Mouse (Mus musculus): ENCODE data around the gene Fras1. TPM values are rescaled to one million over a fixed set of nuclear protein-coding genes. Genes with fewer than 3 reads are reported as not detected.

Gene Fras1
- total and polyA plus RNA-seq, 3 experiments = 0.02 to 0.23 (median 0.11) TPM

GRCm38 (mm10) chr5:96375391-96375831, 1.7 kb downstream of the Fras1 start:
- H3K4me3 ChIP-seq (ENCODE audit: low read depth, low read length) = no peak overlapping the region
- DNase-seq (ENCODE audit: low spot score) (no peak), ATAC-seq (ENCODE audit: extremely low read depth, insufficient number of reproducible peaks, low FRiP score, poor library complexity, severe bottlenecking) (no peak)
- H3K27me3 ChIP-seq (ENCODE audit: insufficient read depth, low read length) = no peaks in the 10 kb centered on the region
- no peaks in the 10 kb centered on the region for H3K36me3 ChIP-seq (replicated peaks)
- no peaks in the 10 kb centered on the region for H3K4me1 ChIP-seq (ENCODE audit: insufficient read depth, low read depth, low read length)
- TF ChIP-seq GATA1 (IDR thresholded peaks at IDR 0.05; ENCODE audit: borderline replicate concordance, low read length) = no peak
- TF ChIP-seq CTCF (IDR thresholded peaks at IDR 0.05; ENCODE audit: low read depth, low read length) = no peak
- peaks cover 2% of the 10 kb centered on the region; the same call in 1 of the 2 replicates for H3K9me3 ChIP-seq (replicated peaks)

- no peak for ATAC-seq (ENCODE audit: extremely low read depth, insufficient number of reproducible peaks, low FRiP score, poor library complexity, severe bottlenecking)
- Histone ChIP-seq H3K4me1 (ENCODE audit: insufficient read depth, low read depth, low read length) (no peaks in the 10 kb centered on the region), H3K27me3 (ENCODE audit: insufficient read depth, low read length) (no peaks in the 10 kb centered on the region), H3K36me3 (replicated peaks) (no peaks in the 10 kb centered on the region), H3K9me3 (replicated peaks) (peaks cover 2% of the 10 kb centered on the region; the same call in 1 of the 2 replicates), H3K4me3 (ENCODE audit: low read depth, low read length) (no peak overlapping the region)
- no peak for DNase-seq (ENCODE audit: low spot score)
- TF ChIP-seq CTCF (IDR thresholded peaks at IDR 0.05; ENCODE audit: low read depth, low read length) = no peak
- no peak for TF ChIP-seq GATA2 (IDR thresholded peaks at IDR 0.05; ENCODE audit: borderline replicate concordance, low read depth, low read length)
- no peak for TF ChIP-seq POLR2AphosphoS5 (IDR thresholded peaks at IDR 0.05; ENCODE audit: insufficient replicate concordance, low read depth, low read length)
- TF ChIP-seq TAL1 (conservative IDR thresholded peaks at IDR 0.05; ENCODE audit: low read depth, low read length) = no peak
- no peak for TF ChIP-seq GATA1 (IDR thresholded peaks at IDR 0.05; ENCODE audit: borderline replicate concordance, low read length)
These were observed 2.5 kb downstream of the Fras1 start for GRCm38 (mm10) chr5:96376216-96376615.

- Histone ChIP-seq H3K4me1 (ENCODE audit: insufficient read depth, low read depth, low read length) (no peaks in the 10 kb centered on the region), H3K4me3 (ENCODE audit: low read depth, low read length) (no peak overlapping the region), H3K9me3 (replicated peaks) (peaks cover 7% of the 10 kb centered on the region; the same call in 1 of the 2 replicates), H3K36me3 (replicated peaks) (no peaks in the 10 kb centered on the region), H3K27me3 (ENCODE audit: insufficient read depth, low read length) (no peaks in the 10 kb centered on the region)
- DNase-seq (ENCODE audit: low spot score) (no peak), ATAC-seq (ENCODE audit: extremely low read depth, insufficient number of reproducible peaks, low FRiP score, poor library complexity, severe bottlenecking) (no peak)
- TF ChIP-seq GATA1 (IDR thresholded peaks at IDR 0.05; ENCODE audit: borderline replicate concordance, low read length) (no peak), GATA2 (IDR thresholded peaks at IDR 0.05; ENCODE audit: borderline replicate concordance, low read depth, low read length) (no peak), TAL1 (conservative IDR thresholded peaks at IDR 0.05; ENCODE audit: low read depth, low read length) (no peak), CTCF (IDR thresholded peaks at IDR 0.05; ENCODE audit: low read depth, low read length) (no peak), POLR2AphosphoS5 (IDR thresholded peaks at IDR 0.05; ENCODE audit: insufficient replicate concordance, low read depth, low read length) (no peak)
These were observed 12.6 kb downstream of the Fras1 start for GRCm38 (mm10) chr5:96386138-96386933.

- TF ChIP-seq GATA2 (IDR thresholded peaks at IDR 0.05; ENCODE audit: borderline replicate concordance, low read depth, low read length) = no peak
- no peak for TF ChIP-seq TAL1 (conservative IDR thresholded peaks at IDR 0.05; ENCODE audit: low read depth, low read length)
- TF ChIP-seq POLR2AphosphoS5 (IDR thresholded peaks at IDR 0.05; ENCODE audit: insufficient replicate concordance, low read depth, low read length) = no peak
- no peak for TF ChIP-seq CTCF (IDR thresholded peaks at IDR 0.05; ENCODE audit: low read depth, low read length)
- TF ChIP-seq GATA1 (IDR thresholded peaks at IDR 0.05; ENCODE audit: borderline replicate concordance, low read length) = no peak
- Histone ChIP-seq H3K4me1 (ENCODE audit: insufficient read depth, low read depth, low read length) (no peaks in the 10 kb centered on the region), H3K9me3 (replicated peaks) (peaks cover 7% of the 10 kb centered on the region; the same call in 1 of the 2 replicates), H3K36me3 (replicated peaks) (no peaks in the 10 kb centered on the region), H3K27me3 (ENCODE audit: insufficient read depth, low read length) (no peaks in the 10 kb centered on the region), H3K4me3 (ENCODE audit: low read depth, low read length) (no peak overlapping the region)
- ATAC-seq (ENCODE audit: extremely low read depth, insufficient number of reproducible peaks, low FRiP score, poor library complexity, severe bottlenecking) = no peak
- no peak for DNase-seq (ENCODE audit: low spot score)
These were observed 14.6 kb downstream of the Fras1 start for GRCm38 (mm10) chr5:96388306-96388705.

GRCm38 (mm10) chr5:96389963-96390623, 16.3 kb downstream of the Fras1 start:
- peaks cover 9% of the 10 kb centered on the region; the same call in 1 of the 2 replicates for H3K9me3 ChIP-seq (replicated peaks)
- H3K4me1 ChIP-seq (ENCODE audit: insufficient read depth, low read depth, low read length) = no peaks in the 10 kb centered on the region
- TF ChIP-seq GATA2 (IDR thresholded peaks at IDR 0.05; ENCODE audit: borderline replicate concordance, low read depth, low read length) = no peak
- no peak for TF ChIP-seq CTCF (IDR thresholded peaks at IDR 0.05; ENCODE audit: low read depth, low read length)
- no peak for TF ChIP-seq GATA1 (IDR thresholded peaks at IDR 0.05; ENCODE audit: borderline replicate concordance, low read length)
- no peak for TF ChIP-seq TAL1 (conservative IDR thresholded peaks at IDR 0.05; ENCODE audit: low read depth, low read length)
- TF ChIP-seq POLR2AphosphoS5 (IDR thresholded peaks at IDR 0.05; ENCODE audit: insufficient replicate concordance, low read depth, low read length) = no peak
- no peaks in the 10 kb centered on the region for H3K27me3 ChIP-seq (ENCODE audit: insufficient read depth, low read length)
- H3K4me3 ChIP-seq (ENCODE audit: low read depth, low read length) = no peak overlapping the region
- DNase-seq (ENCODE audit: low spot score) = no peak
- H3K36me3 ChIP-seq (replicated peaks) = no peaks in the 10 kb centered on the region
- ATAC-seq (ENCODE audit: extremely low read depth, insufficient number of reproducible peaks, low FRiP score, poor library complexity, severe bottlenecking) = no peak

- Histone ChIP-seq H3K4me1 (ENCODE audit: insufficient read depth, low read depth, low read length) (no peaks in the 10 kb centered on the region), H3K9me3 (replicated peaks) (peaks cover 9% of the 10 kb centered on the region; the same call in 1 of the 2 replicates), H3K27me3 (ENCODE audit: insufficient read depth, low read length) (no peaks in the 10 kb centered on the region), H3K4me3 (ENCODE audit: low read depth, low read length) (no peak overlapping the region), H3K36me3 (replicated peaks) (no peaks in the 10 kb centered on the region)
- DNase-seq (ENCODE audit: low spot score) (no peak), ATAC-seq (ENCODE audit: extremely low read depth, insufficient number of reproducible peaks, low FRiP score, poor library complexity, severe bottlenecking) (no peak)
- TF ChIP-seq GATA2 (IDR thresholded peaks at IDR 0.05; ENCODE audit: borderline replicate concordance, low read depth, low read length) (no peak), GATA1 (IDR thresholded peaks at IDR 0.05; ENCODE audit: borderline replicate concordance, low read length) (no peak), POLR2AphosphoS5 (IDR thresholded peaks at IDR 0.05; ENCODE audit: insufficient replicate concordance, low read depth, low read length) (no peak), CTCF (IDR thresholded peaks at IDR 0.05; ENCODE audit: low read depth, low read length) (no peak), TAL1 (conservative IDR thresholded peaks at IDR 0.05; ENCODE audit: low read depth, low read length) (no peak)
These were observed 17.3 kb downstream of the Fras1 start for GRCm38 (mm10) chr5:96391086-96391485.

Measured in G1E (cell line).